Mouse (Mus musculus): ENCODE results near the gene Pcolce. TPM values are rescaled to one million over a fixed set of nuclear protein-coding genes. Genes with fewer than 3 reads are reported as not detected.
A peak's percentile ranks its signal among the peaks of the same experiment; 100 is the strongest.

Gene Pcolce
- polyA plus RNA-seq, 1 experiment from 2014 or later = 12.9 TPM

DNA sequence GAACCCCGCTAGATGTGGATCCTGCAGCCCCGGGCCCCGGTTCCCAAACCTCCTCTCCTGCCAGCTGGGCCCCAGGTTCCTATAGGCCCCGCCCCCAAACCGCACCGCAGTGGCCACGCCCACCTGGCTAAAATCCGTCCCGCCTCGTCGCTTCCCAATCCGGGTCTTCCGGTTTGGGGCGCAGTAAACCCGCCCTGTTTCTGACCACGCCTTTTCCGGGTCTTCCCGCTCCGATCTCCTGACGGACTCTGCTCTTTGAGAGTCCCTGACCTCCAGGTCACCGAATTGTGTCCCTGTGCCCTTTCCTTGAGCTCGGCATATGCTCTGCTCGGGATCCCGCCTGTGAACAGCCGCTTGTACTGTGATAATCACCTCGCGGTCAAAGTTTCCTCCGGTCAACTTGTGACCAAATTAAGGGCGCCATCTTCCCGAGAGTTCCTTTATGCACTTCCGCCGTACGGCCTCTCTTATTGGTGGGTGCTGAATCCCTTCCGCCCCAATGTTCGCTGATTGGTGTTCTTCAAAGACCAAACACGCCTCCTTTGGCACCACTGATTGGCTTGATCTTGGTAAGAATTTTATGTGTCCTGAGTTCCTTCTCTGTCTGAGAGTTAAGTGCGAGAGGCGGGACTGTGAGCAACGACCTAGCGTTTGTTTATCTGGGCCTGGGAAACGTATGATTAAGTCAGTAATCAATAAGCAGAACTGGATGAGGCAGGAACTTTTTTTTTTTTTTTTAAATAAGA lies 12.8 kb downstream of the Pcolce start, which contains the start of gene Mospd3:
Mospd3 (minus strand) TSS at position 440 of the 746 bp plus-strand sequence.
- Histone ChIP-seq H3K36me3 (replicated peaks; ENCODE audit: insufficient read depth, low read length) (peaks cover 2% of the 10 kb centered on the region; the same call in 1 of the 2 replicates), H3K4me2 (ENCODE audit: low read depth, low read length) (peak within 1 kb of the TSS; percentile 98), H3K27ac (ENCODE audit: low read depth) (peak within 1 kb of the TSS; percentile 79), H3K9ac (replicated peaks) (peak within 1 kb of the TSS; percentile 88), H3K9me3 (ENCODE audit: low read length) (no peaks in the 10 kb centered on the region), H3K27me3 (ENCODE audit: insufficient read depth, low read length) (no peaks in the 10 kb centered on the region), H3K4me3 (ENCODE audit: low read depth, low read length) (peak within 1 kb of the TSS; percentile 69), H3K4me1 (ENCODE audit: insufficient read depth) (peaks cover 29% of the 10 kb centered on the region)
- TF ChIP-seq EP300 (IDR thresholded peaks at IDR 0.05; ENCODE audit: low read depth) = peak; percentile 60
- no peak for TF ChIP-seq CTCF (IDR thresholded peaks at IDR 0.05; ENCODE audit: low read depth)
- under 1% methylated on average over 40 of the region's 41 CpGs for WGBS (ENCODE audit: insufficient replicate concordance)
- DNase-seq (peak; percentile 98), ATAC-seq (peak; percentile 95)

DNA sequence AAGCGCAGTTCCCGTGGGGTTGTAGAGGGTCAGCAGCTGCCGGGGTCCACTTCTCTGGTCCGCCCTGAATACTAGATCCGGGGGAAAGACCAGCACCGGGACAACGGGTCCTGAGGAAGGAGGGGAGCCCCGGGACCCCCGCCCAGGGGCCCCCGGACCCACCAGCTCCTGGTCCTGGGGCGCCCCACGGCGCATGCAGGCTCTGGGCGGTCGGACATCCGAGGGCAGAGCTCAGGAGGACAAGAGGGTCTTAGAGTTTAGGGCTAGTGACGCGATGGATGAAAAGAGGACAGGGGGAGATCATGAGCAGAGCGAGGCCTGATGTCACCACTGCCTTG lies 13.3 kb downstream of the Pcolce start:
- Histone ChIP-seq H3K4me1 (ENCODE audit: insufficient read depth) (peaks cover 29% of the 10 kb centered on the region), H3K36me3 (replicated peaks; ENCODE audit: insufficient read depth, low read length) (peaks cover 2% of the 10 kb centered on the region; the same call in 1 of the 2 replicates), H3K9ac (replicated peaks) (peak overlapping the region; percentile 88), H3K4me3 (ENCODE audit: low read depth, low read length) (peak overlapping the region; percentile 69), H3K27me3 (ENCODE audit: insufficient read depth, low read length) (no peaks in the 10 kb centered on the region), H3K4me2 (ENCODE audit: low read depth, low read length) (peak overlapping the region; percentile 98), H3K27ac (ENCODE audit: low read depth) (peak overlapping the region; percentile 79), H3K9me3 (ENCODE audit: low read length) (no peaks in the 10 kb centered on the region)
- peak; percentile 34 for ATAC-seq
- TF ChIP-seq CTCF (IDR thresholded peaks at IDR 0.05; ENCODE audit: low read depth) = no peak
- no peak for TF ChIP-seq EP300 (IDR thresholded peaks at IDR 0.05; ENCODE audit: low read depth)
- no peak for DNase-seq
- WGBS (ENCODE audit: insufficient replicate concordance) = under 1% methylated on average over 19 of the region's 19 CpGs

DNA sequence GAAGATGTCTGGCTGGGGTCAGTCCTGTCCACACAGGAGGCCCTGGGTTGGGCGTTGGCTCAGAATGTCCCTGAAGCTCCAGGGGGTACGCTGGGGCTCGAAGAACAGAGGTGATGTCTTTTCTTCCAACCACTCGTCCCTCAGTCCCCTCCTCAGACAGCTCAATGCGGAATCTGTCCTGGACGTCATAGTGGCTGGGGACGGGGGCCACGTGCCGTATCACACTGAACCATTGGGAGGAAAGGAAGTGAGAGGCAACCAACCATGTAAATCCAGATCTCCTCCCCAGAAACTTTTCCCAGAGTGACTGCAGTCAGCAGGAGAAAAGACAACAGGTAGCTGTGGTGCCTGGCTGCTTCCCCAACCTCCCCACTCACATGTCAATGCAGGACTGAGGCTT lies 14.0 kb downstream of the Pcolce start:
- no peak for ATAC-seq
- Histone ChIP-seq H3K4me1 (ENCODE audit: insufficient read depth) (peaks cover 29% of the 10 kb centered on the region), H3K9me3 (ENCODE audit: low read length) (no peaks in the 10 kb centered on the region), H3K9ac (replicated peaks) (peak overlapping the region; percentile 88), H3K36me3 (replicated peaks; ENCODE audit: insufficient read depth, low read length) (peaks cover 2% of the 10 kb centered on the region; the same call in 1 of the 2 replicates), H3K4me3 (ENCODE audit: low read depth, low read length) (peak overlapping the region; percentile 69), H3K4me2 (ENCODE audit: low read depth, low read length) (peak overlapping the region; percentile 98), H3K27me3 (ENCODE audit: insufficient read depth, low read length) (no peaks in the 10 kb centered on the region), H3K27ac (ENCODE audit: low read depth) (peak overlapping the region; percentile 79)
- DNase-seq = no peak
- TF ChIP-seq CTCF (IDR thresholded peaks at IDR 0.05; ENCODE audit: low read depth) (no peak), EP300 (IDR thresholded peaks at IDR 0.05; ENCODE audit: low read depth) (no peak)
- WGBS (ENCODE audit: insufficient replicate concordance) = 28% methylated on average over 9 of the region's 9 CpGs

DNA sequence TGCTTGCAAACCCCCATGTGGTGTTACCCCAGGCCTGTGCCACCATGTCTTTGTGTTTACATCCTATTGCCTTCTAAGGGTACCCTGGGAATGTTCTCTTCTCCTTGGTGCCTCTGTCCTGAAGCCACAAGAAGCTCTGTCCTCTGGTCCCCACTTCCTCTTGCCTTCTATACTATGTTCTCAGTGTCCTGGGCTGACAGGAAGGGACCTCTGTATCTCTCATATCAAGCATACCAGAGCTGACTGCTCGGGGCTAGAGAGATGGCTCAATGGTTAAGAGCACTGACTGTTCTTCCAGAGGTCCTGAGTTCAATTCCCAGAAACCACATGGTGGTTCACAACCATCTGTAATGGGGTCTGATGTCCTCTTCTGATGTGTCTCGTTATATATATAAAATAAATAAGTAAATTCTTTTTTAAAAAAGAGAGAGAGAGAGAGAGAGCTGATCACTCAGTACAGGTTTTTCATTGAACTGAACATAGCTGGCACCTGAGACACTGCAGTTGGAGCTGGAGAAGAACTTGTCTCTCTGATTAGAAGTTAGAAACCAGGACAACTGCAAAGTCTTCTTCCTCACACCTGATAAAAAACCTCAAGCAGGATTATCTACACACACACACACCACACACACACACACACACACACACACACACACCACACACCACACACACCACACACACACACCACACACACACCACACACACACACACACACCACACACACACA lies 15.3 kb downstream of the Pcolce start:
- Histone ChIP-seq H3K27me3 (ENCODE audit: insufficient read depth, low read length) (no peaks in the 10 kb centered on the region), H3K9ac (replicated peaks) (no peak overlapping the region), H3K4me3 (ENCODE audit: low read depth, low read length) (no peak overlapping the region), H3K27ac (ENCODE audit: low read depth) (0 out of 2 replicates have a peak overlapping the region, but pooled peaks have one; percentile 8), H3K4me1 (ENCODE audit: insufficient read depth) (peaks cover 29% of the 10 kb centered on the region), H3K9me3 (ENCODE audit: low read length) (no peaks in the 10 kb centered on the region), H3K36me3 (replicated peaks; ENCODE audit: insufficient read depth, low read length) (peaks cover 2% of the 10 kb centered on the region; the same call in 1 of the 2 replicates), H3K4me2 (ENCODE audit: low read depth, low read length) (peak overlapping the region; percentile 98; the same call in 1 of the 2 replicates)
- no peak for TF ChIP-seq CTCF (IDR thresholded peaks at IDR 0.05; ENCODE audit: low read depth)
- no peak for TF ChIP-seq EP300 (IDR thresholded peaks at IDR 0.05; ENCODE audit: low read depth)
- ATAC-seq (no peak), DNase-seq (no peak)
- 40% methylated on average over 2 of the region's 2 CpGs for WGBS (ENCODE audit: insufficient replicate concordance)

DNA sequence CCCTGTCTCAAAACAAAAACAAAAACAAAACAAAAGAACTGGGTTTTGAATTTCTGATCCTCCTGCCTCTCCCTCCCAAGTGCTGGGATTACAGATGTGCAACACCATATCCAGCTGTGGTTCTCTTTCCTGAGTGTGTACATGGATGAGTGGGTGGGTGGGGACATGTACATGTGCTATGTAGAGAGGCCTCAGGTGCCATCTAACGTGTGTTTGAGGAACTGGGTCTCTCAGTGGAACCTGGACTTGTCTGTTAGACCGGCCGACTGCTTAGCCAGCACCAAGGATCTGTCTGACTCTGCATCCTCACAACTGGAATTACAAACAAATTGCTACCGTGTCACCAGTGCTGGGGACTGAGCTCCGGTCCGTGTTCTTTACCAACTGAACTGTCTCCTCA lies 16.0 kb downstream of the Pcolce start:
- H3K27me3 ChIP-seq (ENCODE audit: insufficient read depth, low read length) = no peaks in the 10 kb centered on the region
- no peak overlapping the region for H3K4me3 ChIP-seq (ENCODE audit: low read depth, low read length)
- TF ChIP-seq CTCF (IDR thresholded peaks at IDR 0.05; ENCODE audit: low read depth) = no peak
- no peak for TF ChIP-seq EP300 (IDR thresholded peaks at IDR 0.05; ENCODE audit: low read depth)
- H3K36me3 ChIP-seq (replicated peaks; ENCODE audit: insufficient read depth, low read length) = peaks cover 2% of the 10 kb centered on the region; the same call in 1 of the 2 replicates
- peaks cover 28% of the 10 kb centered on the region for H3K4me1 ChIP-seq (ENCODE audit: insufficient read depth)
- 0 out of 2 replicates have a peak overlapping the region, but pooled peaks have one; percentile 8 for H3K27ac ChIP-seq (ENCODE audit: low read depth)
- H3K9ac ChIP-seq (replicated peaks) = no peak overlapping the region
- 0 out of 2 replicates have a peak overlapping the region, but pooled peaks have one; percentile 63 for H3K4me2 ChIP-seq (ENCODE audit: low read depth, low read length)
- DNase-seq (no peak), ATAC-seq (no peak)
- no peaks in the 10 kb centered on the region for H3K9me3 ChIP-seq (ENCODE audit: low read length)
- 72% methylated on average over 6 of the region's 6 CpGs for WGBS (ENCODE audit: insufficient replicate concordance)
